Mouse (Mus musculus): ENCODE measurements around the gene Slc35e2.

DNA sequence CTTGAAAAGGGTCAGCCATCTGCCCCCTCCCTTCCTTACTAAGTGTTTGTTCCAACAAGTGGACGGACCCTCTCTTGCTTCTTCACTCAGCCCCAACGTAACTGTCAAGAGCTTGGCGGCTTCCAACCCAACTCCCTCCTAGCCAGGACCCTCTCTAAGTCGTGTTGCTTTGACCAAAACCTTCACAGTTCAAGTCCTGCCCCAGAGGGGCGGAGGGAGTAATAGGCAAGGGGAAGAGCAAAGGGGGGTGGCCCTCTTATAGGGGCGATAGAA lies 52.9 kb downstream of the Slc35e2 start:
- TF ChIP-seq CTCF (IDR thresholded peaks at IDR 0.05), result no peak
- TF ChIP-seq EP300 (IDR thresholded peaks at IDR 0.05), result no peak
